Mouse (Mus musculus) MEL-GATA-1-ER (cell line): Measurements from ENCODE around the gene Tmem35b.
"Not testable (repeated sequence)": the region's sequence is repeated elsewhere in the genome, so short reads cannot be mapped to it uniquely, and the experiment has no call there.

Source experiments
- DNase-seq: peaks from one replicate; pipeline ENCODE4 v3.0.0-alpha.2; 2012; ENCODE audit warnings: low read depth; ENCODE audit errors: extremely low read depth

Tmem35b gene

DNA sequence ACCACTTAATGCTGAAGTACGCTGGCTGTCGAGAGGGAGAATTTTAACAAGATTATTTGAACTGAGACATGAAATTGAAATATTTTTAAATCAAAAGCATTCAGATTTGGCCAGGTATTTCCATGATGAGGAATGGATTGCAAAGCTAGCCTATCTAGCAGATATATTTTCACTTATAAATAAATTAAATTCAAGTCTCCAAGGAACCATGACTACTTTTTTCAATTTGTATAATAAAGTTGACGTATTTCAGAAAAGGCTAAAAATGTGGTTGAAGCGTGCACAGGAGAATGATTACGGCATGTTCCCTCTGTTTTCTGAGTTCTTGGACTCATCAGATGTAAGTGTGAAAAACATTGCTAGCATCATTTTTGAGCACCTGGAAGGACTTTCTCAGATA lies at the start of gene Tmem35b:
Tmem35b (plus strand) TSS at position 301 of the 400 bp plus-strand sequence.
- no peak for DNase-seq

DNA sequence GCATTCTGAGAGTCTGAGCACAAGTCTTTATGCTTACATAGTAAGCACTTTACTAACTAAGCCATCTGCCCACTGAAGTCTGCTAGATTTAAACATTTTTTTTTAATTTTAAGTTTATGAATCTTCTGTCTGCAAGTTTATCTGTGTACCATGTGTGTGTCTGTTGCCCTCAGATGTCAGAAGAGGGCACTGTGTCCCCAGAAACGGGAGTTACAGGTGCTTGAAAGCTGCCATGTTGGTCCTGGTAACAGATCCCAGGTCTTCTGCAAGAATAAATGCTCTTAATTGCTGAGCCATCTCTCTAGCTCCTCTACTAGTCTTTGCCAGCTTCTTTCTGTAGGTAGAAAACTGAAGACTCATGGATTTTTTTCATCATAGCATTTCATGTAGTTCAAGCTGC lies 48.6 kb upstream of the Tmem35b start:
- no peak for DNase-seq

DNA sequence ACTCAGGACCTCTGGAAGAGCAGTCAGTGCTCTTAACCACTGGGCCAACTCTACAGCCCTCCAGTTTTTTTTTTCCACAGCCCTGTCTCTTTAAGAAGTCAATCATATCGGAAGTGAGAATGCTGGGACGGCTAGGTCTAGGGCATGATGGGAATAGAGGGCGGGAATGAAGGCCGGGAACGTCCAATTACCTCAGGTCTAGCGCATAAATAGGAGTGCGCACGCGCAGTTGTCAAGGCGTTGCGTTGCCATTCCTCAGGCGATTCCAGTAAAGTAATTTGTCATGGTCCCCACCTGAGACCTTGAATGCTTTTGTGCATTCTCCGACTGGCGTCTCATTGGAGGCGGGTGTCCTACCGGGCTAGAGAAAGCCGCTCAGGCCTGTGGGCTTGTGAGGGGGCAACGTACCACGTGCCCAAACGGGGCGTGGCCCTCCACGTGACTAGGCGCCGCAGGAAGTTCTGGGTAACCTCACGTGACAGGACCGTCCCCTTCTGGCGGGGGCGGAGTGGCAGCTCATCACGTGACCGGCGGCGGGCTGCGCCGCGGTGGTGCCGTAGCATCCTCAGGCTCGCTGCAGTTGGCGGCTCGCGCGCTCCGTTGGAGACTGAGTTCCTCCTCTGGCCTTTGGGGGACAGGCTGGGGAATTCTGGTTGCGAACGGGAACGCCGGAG lies 46.5 kb upstream of the Tmem35b start, which contains the start of gene Zmym6:
Zmym6 (plus strand) TSS at position 509 of the 674 bp plus-strand sequence.
- DNase-seq: no peak

DNA sequence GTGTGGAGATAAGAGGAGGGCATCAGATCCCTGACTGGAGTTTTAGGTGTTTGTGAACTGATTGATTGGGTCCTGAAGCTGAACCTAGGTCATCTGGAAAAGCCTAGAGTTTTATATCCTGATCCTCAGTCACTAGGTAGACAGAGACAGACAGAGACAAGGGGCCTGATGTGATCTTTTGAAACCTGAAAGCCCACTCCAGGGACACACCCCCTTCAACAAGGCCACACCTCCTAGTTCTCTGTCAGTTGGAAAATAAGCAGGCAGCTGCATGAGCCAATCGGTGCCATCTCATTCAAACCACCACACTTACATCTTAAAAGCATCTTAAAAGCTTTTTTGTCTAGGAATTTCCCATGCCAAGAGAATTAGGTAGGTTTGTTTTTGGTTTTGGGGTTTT lies 42.7 kb upstream of the Tmem35b start:
- DNase-seq: no peak

DNA sequence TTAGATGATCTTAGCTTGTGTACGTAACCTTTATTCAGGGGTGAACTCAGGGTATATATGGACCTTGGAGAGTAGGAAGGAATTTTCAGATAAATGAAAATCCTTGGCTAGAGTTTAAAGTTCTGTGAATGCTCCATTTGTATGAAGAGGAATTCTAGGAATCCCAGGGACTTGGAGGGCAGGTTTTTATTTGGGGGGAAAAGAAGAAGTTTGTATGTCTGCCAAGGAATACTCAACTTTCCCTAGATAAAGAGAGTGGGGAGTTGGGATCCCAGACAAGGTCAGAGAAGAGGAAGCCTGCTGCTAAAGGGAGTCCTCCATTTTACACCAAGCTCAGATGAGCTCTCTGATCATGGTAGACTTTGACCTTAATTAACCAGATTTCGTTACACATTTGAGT lies 40.4 kb upstream of the Tmem35b start:
- no peak for DNase-seq

DNA sequence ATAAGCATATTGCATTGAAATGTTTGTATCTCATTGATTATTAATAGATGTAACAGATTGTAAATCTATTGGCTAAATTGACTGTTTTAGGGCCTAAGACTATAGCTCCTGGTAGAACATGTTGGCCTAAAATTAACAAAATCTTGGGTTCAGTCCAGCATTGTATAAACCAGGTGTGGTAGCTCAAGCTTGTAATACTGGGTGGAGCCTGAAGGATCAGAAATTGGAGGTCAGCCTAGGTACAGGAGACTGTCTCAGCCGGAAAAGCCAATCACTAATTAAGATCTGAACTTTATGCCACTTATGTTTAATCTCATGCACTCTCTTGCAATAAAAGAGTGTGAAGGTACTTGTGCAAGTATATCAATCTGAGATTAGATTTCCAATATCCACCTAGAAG lies 37.7 kb upstream of the Tmem35b start:
- DNase-seq: no peak

DNA sequence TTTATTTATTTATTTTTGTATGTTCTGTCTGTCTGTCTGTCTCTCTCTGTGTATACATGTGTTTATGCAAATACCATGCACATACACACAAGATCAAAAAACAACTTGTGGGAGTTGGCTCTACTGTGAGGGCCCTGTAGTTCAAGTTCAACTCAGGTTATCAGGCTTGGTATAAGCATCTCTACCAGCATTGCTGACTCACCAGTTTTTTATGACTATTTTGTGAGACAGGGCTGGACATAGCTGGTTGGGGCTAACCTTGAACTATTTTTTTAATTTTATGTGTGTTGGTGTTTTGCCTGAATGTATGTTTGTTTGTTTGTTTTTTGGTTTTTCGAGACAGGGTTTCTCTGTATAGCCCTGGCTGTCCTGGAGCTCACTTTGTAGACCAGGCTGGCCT lies 32.3 kb upstream of the Tmem35b start:
- DNase-seq: no peak

DNA sequence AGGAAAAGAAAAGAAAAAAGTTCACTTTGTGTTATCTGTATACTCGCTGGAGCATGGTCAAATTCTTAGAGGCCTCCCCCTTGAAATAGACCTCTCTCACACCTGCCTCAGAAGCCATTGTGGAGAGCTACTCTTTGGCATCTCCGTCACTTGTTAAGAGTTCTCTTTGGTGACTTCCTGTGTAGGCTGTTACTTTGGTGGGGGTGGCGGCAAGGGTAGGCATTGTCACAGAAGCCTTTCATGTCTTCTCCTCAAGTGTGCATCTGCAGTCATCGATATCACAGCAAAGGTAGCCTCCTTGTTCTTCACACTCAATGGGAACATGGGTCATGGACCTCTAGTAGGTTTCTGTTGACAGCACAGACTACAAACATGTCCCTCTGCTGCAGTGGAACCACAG lies 28.4 kb upstream of the Tmem35b start:
- no peak for DNase-seq

DNA sequence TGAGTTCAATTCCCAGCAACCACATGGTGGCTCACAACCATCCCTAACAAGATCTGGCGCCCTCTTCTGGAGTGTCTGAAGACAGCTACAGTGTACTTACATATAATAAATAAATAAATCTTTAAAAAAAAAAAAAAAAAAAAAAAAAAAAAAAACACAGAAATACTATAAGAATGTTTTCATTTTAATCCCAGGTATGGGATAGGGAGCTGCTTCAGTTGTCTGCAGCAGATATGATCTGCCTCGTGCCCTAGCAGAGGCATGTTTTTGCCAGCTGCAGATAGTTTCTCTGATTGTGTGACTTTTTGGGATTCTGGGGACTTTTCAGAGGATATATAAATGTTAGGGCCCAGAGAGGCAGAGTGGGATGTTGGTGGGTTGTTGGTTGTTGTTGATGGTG lies 23.9 kb upstream of the Tmem35b start:
- not testable (repeated sequence) for DNase-seq

DNA sequence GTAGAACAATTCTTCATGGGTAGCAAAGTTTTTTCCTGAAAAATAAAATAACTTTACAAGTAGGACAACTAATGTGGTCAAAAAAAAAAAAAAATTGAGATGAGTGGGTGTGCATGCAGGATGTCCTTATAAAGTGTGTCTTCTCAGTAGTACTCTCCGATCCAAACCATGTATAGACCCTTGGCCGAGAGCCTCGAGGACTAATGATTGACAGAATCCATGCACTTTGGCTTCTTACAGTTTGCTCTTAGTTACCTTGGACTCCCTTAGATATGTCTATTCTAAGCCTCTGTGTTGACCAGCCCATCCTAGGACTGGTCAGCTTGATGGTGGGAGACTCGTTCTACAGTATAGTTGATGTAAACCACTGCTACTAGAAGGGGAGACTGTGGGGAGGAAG lies 15.9 kb upstream of the Tmem35b start:
- no peak for DNase-seq

DNA sequence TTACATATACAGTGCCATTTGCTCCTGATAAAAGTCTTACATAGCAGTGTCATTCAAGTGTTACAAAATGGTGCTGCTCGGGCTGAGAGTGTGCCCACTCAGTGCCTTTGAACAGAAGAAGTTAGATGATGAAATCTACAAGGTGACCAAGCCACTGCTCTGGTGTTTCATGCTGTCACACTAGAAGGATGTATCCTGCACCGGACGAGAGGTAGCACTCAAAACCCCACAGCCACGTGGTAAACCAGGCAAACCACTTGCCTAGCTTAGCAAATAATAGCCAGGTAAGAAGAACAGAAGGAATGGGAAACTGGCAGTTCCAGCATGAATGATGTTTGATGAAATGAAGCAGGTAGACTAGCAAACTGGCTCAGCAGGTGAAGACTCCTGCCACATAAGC lies 12.9 kb upstream of the Tmem35b start:
- no peak for DNase-seq

DNA sequence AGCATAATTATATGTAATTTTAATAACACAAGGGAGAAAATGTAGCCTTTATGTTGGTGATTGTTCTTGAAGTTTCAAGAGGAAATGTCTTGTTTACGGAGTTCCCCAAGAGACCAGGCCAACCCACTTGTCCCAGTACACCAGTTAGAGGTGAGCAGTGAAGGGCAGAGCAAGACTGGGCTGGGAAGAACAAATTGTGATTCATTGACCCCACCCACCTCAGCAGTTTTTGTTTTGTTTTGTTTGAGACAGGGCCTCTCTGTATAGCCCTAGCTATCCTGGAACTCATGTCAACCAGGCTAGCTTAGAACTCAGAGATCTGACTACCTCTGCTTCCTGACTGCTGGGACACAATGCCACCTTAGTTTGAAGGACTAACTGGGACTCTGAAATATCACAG lies 840 bp downstream of the Tmem35b start:
- DNase-seq: no peak

DNA sequence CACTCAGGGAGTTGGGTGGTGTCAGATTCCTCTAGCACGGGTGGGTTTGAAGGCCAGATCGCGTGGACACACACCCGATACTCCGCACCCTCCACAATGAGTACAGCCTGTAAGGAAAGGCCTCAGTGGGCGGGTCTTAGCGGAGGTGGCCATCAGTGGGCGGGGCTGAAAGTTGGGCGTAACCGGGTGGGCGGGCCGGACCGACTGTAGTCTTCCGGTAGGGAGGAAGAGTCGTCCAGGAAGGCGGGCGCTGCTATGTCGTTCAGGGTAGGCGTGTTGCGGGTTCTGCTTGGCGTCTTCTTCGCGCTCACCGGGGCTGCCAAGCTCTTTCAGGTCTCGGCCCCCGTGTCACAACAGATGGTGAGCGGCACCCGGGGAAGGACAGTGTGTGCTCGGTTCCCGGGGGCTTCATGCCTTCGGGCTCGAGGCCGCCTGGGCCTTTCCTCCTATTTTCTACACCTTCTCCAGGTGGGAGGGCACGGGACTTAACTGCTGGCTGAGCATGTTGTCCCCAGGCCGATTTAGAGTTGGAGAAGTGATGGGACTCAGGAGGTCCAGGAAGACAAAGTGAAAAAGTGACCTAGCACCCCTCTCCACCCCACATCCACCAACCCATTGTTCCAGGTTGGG lies 2.5 kb downstream of the Tmem35b start:
- peak; percentile 41 for DNase-seq

DNA sequence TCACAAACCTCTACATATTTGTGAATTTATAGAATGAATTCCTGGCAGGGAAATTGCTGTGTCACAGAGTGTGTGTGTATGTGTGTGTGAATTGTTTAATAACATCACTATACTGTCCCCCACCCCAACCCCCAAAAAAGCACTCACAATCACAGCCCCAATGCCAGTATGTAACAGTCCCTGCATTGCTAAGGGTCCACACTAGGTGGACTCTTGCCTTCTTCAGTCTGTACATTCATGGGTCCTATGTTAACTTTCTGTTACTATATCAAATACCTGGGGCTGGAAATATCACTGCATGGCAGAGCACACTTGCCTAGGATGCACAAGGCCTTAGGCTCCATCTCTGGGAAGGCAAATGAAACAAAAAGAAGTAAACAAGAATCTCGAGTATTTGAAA lies 11.2 kb downstream of the Tmem35b start:
- DNase-seq: no peak

DNA sequence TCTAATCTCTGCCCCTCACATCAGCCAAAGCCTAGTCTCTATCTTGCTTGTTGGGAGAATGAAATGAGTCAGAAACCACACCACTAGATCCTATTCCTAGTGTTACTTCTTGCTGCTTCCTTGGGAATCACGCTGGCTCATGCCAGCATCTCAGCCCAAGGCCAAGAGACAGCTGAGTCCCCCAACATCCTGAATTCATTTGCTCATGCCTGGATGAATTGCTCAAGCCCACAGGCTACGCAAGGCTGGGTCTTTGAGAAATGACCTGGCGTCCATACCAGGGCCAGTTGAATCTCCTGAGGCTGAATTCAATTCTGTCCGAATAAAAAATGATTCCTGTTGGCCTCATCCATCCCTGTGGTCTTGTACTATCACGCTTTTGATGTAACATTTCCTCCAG lies 14.1 kb downstream of the Tmem35b start:
- DNase-seq: no peak

DNA sequence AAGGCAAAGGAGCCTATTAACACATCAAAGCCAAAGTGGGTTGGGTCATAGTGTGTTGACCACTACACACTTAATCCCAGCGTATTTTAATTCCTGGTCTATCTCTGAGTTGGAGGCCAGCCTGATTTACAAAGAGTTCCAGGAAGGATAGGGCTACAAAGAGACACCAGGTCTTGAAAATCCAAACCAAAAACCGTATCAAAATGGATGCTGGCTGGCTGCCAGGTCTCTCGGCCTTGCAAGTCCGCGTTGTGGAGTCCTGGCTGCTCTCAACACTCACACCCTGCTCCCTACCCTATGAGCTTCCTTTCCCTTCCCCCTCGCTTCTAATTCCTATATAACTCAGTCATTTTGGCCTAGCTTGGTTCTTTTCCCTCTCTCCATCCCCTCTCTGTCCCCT lies 15.0 kb downstream of the Tmem35b start:
- DNase-seq: no peak

DNA sequence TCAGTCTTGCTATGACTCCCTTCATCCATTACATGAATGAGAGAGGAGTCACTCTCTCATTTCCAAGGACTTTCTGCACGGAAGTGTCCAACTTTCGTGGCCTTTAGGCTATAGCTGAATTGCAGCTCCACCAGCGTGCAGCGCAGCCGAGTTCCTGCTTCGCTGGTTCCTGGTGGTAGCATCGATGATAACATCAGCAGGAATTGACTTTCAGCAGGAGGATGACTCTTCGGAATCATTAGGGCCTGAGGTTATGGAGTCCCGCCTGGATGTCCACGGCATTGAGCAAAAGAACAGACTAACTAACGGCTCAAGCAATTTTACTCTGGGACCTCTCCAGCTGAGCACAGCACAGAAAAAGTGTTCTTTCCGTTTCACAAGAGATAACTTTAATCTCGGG lies 26.5 kb downstream of the Tmem35b start:
- no peak for DNase-seq

DNA sequence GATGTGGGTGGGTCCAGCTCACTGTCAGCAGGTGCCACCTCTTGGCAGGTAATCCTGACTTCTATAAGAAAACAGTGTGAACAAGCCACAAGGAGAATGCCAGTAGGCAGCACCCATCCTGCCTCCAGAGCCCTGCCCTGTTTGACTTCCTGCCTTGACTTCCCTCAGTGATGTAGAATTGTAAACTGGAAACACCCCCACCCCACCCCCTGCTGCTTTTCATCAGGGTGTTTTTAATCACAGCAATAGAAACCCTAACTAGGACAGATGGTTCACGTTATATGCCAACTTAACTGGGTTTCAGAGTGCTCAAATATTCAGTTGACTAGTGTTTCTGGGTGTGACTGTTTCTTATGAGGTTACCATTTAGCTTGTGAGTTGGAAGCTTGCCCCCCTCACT lies 29.9 kb downstream of the Tmem35b start:
- no peak for DNase-seq

DNA sequence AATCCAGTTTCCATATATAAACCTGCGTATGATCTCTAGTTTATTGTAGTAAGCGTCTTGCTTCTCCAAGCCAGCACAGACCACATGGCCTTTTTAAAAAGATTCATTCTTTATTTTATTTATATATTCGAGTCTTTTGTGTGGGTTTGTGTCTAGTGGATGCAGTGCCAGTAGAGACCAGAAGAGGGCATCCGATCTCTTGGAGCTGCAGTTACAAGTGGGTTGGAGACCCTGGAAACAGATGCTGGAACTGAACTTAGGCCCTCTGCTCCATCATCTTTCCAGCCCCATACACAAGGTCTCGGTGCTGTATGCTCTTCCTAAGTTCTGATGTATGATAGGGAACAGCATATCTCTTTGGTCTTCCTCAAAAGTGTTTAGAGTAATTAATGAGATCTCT lies 32.3 kb downstream of the Tmem35b start:
- peak; percentile 8 for DNase-seq

DNA sequence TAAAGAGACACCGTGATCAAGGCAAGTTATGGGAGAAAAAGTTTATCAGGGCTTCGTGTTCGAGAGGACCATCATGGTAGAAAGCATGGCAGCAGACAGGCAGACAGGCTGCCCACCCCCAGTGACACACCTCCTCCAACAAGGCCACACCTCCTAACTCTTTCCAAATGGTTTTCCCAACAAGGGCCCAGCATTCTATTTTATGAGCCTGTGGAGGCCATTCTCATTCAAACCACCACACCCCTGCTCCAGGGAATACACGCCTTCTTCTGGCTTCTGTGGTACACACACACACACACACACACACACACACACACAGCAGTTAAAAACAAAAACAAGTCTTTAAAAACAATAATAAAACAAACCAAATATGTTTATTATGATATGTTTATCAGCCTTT lies 34.3 kb downstream of the Tmem35b start:
- no peak for DNase-seq

DNA sequence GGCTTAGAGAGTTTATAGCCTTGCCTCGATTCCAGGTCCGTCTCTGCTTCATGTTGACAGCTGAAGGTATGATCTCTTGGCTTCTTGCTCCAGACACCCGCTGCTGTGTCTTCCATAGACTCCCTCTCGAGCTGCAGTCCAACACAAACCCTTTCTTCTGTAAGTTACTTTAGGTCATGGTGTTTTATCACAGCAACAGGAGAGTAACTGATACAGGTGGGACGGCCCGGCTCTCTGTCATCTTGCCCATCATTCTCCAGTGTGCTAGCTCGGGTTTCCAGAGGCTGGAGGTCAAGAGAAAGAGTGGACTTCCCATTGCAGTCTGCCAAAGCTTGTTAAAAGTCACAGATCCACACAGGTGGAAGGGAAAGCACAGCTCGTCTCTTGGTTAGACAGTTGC lies 40.4 kb downstream of the Tmem35b start:
- no peak for DNase-seq

DNA sequence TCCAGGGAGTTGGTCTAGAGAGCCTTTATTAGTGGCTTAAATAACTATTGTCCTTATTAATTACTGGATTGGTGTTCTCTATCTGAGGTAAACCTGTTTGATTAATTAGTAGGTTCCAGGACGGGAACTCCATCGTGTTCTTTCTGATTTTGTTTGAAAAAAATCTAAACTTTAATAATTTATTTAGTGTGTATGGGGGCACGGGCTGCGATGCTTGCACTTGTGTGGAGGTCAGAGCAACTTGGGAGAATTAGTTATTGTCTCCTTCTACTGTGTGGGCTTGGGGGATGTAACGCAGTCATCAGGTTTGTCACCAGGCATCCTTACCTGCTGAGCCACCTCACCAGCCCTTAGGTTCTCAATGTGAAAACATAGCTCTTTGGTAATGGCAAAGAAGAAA lies 43.6 kb downstream of the Tmem35b start:
- DNase-seq: no peak

DNA sequence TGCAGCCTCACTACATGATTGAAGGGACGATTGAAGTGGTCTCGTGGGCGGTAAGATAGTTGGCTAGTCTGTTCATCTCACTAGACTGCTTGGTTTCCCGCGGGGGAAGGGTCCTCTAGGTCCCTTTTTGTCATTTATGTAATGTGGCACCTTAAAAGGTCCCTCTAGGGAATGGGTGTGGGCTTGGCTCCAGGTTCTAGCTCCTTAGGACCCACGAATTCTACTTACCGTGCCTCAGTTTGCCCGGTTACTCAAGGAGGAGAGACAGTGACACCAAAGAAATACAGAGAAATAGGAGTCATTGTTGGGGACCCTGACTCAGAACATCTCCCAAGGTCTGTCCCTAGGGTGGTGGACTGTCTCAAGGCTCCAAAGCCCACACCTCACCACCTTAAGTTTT lies 44.2 kb downstream of the Tmem35b start:
- DNase-seq: no peak
